Mouse (Mus musculus) CD4-positive helper T cell, adult 2 months (primary cell): ENCODE data around the gene Dnhd1.
A peak's percentile ranks its signal among the peaks of the same experiment; 100 is the strongest.
"Not testable (repeated sequence)": the region's sequence is repeated elsewhere in the genome, so short reads cannot be mapped to it uniquely, and the experiment has no call there.

Source experiments
- DNase-seq: peaks from one replicate; pipeline ENCODE4 v3.0.0-alpha.2; 2012; ENCODE audit warnings: low read depth, missing footprints, low spot score

Dnhd1 gene

DNA sequence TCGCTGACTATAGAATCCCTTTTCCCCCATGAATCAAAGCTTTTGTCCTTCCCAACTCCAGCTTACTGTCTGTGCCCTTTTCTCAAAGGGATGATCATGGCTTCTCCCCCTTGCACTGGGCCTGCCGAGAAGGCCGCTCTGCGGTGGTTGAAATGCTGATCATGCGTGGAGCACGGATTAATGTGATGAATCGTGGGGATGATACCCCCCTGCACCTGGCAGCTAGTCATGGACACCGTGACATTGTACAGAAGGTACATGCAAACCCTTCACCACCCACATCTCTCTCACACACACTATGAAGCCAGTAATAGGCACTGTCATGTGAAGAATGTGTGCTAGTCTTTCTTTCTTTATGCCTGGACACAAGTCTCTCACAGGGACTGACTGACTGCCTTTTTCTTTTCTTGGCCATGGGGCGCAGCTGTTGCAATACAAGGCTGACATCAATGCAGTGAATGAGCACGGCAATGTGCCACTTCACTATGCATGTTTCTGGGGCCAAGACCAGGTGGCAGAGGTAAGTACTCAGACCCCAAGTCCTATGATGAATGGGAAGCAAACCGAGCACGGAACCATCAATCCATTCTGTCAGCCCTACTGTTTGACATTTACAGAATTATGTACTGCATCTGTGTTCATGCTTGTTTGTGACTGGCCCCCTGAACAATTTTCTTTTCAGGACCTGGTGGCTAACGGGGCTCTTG is 89.6 kb downstream of the Dnhd1 start:
- no peak for DNase-seq

DNA sequence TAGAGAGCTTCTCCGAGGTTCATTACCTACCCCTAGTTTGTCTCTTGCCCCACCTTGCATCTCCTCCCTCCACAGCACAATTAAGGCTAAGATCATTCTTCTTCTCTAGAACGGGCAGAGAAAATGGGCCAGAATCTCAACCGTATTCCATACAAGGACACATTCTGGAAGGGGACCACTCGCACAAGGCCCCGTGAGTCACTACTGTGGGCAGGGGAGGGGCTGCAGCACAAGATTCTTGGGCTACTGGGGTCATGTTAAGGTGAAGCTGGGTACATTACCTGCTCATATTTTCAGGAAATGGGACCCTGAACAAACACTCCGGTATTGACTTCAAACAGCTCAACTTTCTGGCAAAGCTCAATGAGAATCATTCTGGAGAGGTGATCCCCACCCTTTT is 90.2 kb downstream of the Dnhd1 start:
- DNase-seq, result no peak

DNA sequence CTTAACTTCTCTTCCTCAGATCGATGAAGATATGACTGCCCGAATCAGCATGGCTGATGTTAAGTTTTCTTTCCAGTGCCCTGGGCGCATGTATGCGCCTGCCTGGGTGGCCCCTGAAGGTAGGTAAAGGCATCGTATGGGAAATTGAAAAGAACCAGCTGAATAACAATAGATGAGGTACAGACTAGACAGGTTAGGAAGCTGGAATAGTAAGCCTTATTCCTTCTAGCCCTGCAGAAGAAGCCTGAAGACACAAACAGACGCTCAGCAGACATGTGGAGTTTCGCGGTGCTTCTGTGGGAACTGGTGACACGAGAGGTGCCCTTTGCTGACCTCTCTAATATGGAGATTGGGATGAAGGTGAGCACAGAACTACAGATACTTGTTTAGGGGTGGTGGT is 91.4 kb downstream of the Dnhd1 start:
- DNase-seq, result no peak

GRCm38 (mm10) chr7:105742539-105743215 is 92.0 kb downstream of the Dnhd1 start:
- DNase-seq, result not testable (repeated sequence)

DNA sequence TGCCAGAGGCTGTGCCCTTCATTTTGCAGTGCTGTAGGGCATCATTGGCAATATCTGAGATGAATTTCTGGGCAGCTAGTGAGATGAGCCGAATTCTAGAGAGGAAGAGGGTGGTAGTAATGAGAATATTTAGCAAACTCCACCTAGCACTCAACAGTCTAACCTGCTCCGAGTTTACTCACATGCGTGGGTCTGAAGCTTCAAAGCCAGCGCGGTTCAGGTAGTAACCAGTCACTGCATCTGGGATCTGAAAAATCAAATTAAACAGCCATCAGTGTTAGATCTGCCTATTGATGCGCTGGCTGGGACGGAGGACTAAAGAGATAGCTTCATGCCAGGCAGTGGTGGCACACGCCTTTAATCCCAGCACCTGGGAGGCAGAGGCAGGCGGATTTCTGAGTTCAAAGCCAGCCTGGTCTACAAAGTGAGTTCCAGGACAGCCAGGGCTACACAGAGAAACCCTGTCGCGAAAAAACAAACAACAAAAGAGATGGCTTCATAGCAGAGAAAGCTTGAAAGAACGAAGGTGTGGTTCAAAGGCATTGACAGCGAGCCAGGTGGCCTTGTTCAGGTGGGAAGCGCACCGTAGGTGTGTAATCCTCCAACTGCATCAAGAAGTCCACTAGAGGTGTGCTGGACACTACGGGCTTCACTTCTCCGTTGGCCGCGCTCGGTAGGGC is 92.8 kb downstream of the Dnhd1 start:
- DNase-seq, result not testable (repeated sequence)

DNA sequence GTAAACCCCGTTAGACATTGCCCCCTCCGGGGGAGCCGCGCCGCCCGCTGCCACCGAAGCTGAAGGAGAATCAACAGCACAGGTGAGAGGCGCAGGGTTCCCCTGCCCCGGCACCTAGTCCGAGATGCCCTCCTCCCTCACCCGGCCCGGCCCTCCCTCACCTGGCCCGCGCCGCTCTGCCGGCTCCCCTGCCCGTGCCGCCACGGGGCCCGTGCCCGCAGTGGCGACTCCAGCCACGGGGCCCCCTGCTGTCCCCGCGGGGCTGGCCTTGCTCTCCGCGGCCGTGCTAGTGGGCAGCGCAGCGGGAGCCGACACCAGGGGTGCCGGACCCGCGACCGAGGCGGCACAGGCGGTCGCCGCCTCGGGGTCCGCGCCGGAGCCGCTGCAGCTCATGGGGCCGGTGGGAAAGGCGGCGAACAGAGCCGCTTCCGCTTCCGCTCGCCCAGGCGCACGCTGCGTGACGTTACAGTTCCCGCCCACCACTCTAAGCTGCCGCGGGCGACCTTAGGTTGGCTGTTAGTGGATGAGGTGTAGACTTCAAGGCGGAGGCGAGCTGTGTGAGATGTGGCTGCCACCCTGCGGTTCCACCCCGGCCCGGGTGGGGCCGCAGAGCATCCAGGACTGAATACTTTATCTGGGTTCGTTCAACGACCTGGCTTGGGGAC is 93.4 kb downstream of the Dnhd1 start, which contains the start of gene Taf10:
TSS of gene Taf10 (minus strand) at position 436 of the 665 bp plus-strand sequence.
- DNase-seq, result peak; percentile 95

DNA sequence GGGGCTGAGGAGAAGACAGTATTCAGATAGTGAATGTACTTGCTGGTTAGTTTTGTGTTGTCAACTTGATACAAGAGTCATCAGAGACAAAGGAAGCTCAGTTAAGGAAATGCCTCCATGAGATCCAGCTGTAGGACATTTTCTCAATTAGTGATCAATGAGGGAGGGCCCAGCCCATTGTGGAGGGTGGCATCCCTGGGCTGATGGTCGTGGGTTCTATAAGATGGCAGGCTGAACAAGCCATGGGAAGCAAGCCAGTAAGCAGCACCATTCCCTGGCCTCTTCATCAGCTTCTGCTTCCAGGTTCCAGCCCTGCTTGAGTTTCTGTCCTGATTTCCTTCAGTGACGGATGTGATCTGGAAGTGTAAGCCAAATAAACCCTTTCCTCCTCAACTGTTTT is 97.1 kb downstream of the Dnhd1 start:
- DNase-seq, result no peak

DNA sequence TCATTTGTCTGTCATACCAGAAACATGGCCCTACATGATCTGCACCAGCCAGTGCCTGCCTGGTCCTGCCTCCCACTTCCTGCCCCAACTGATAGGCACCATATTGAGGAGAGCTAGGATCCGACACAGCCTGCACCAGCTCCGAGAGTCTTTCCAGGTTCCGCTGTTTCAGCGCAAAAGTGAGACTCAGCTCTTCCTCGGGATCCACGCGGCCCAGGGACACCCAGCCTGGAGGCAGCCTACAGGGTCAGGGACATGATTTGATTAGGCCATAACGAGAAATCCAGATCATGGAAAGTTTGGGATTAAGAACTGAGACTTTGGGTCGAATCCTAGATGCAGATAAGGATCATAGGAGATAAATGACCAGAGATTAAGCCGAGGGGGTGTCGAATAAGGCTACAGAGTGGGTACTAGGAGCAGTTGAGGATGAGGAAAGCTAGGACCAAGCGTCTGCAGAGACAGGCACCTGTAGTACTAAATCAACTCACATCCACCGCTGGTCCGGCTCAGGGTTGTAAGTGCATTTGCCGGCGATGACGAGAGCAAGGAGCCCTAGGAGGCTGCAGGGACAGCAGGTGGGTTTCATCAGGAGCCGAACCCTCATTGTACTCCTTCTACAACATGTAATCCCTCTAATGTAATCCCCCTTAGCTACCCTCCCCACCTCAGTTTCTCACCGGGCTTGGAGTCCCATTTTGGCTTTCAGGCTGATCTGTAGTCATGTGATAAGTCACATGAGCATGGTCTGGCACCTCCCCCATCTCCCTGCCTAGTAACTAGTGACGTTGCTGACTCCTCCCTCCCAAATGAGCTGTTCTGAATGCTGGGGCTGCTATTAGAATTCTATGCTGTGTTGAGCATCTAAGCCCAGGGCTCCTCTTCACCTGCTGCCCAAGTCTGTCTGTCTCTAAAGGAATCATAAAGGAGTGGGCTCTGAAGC is 101.1 kb downstream of the Dnhd1 start, which contains the start of gene Tpp1:
TSS of gene Tpp1 (minus strand) at position 745 of the 943 bp plus-strand sequence.
- DNase-seq, result peak; percentile 94

GRCm38 (mm10) chr7:105752716-105753115 is 102.1 kb downstream of the Dnhd1 start:
- DNase-seq, result no peak

DNA sequence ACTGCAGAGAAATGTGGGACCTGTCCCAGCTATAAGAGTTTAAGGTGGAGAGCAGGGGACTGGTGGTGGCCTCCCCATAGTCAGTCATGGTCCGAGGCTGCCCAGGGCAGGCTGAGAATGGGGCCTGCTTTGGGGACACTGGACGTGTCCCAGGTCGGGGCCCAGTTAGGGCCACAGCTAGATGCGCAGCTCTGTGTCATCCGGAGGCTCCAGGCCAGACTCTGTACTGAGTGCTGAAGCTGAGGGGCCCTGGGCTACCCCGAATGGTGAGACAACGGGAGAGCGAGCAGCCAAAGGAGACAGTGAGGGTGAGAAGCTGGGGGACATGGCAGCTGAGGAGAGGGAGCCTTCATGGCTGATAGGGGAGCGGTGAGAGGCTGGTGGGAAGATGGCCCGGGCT is 102.7 kb downstream of the Dnhd1 start:
- DNase-seq, result no peak

DNA sequence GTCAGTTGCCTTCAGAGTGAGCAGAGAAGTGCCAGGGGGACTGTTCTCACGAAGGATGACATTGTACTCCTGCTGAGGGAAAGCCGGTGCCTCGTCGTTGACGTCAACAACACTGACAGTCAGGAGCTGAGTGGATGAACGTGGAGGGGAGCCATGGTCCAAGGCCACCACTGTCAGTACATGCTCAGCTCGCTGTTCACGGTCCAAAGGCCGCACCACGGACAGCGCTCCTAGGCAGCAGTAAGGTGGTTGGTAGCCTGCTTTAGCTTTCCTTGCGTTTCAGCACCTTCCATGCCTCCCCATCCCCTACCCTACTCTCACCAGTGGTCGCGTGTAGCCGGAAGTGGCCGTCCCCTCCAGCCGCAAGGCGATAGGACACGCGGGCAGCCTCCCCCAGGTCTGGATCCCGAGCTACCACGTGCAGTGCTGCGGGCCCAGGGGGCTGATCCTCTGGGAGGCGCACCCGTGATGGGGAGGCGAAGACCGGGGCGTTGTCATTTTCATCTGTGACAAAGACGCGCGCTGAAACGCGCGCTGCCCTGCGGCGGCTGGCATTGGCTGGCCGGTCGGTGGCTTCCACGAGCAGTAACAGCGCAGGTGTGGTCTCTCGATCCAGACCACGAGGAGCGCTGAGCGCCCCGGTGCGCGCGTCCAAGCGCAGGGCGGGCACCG is 111.3 kb downstream of the Dnhd1 start:
- no peak for DNase-seq

GRCm38 (mm10) chr7:105762517-105763270 is 112.1 kb downstream of the Dnhd1 start:
- DNase-seq, result no peak

GRCm38 (mm10) chr7:105764331-105764730 is 113.7 kb downstream of the Dnhd1 start:
- DNase-seq, result no peak

- no peak for DNase-seq
These were observed 117.1 kb downstream of the Dnhd1 start for GRCm38 (mm10) chr7:105767729-105768165.

DNA sequence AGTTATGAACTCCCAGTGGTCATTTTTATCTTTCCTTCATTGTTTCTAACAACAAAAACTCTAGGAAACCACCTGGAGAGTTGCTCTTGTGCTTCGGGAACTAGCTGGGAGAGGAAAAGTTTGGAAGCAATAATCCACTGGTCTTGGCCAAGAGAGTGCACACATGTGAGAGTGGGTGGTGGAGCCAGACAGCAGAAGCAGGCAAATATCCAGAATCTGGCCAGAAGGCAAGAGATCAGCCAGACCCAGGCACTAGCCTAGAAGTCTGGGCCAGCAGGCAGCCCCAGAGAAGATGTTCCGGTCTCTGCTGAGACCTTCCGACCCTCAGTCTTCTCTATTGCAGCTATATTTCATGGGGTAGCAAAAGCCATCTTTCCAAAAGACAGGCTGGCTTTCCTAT is 119.3 kb downstream of the Dnhd1 start:
- DNase-seq, result no peak
